In the genomic region with DNA sequence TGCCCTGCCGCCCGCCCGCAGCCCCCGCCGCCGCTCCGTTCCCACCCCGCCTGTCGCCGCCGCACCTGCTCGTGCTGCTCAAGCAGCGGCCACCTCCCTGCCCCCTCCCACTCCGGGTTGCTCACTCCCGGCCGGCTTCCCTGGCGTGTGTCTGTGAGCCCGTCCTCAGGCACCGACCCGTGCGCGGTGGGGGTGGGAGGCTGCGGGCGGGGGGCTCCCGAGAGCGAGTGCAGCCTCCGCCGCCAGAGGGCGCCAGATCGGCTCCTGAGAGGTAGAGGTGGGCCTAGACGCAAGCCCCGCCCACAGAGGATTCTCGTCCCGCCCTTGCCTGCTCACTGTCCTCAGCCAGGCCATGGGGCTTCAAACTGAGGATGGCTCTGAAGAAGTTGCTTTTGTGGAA, we compare ENCODE assay signal across 8 mouse cellular contexts. TPM values are rescaled to one million over a fixed set of nuclear protein-coding genes. Genes with fewer than 3 reads are reported as not detected.
A peak's percentile ranks its signal among the peaks of the same experiment; 100 is the strongest.
DNase-seq lines count a peak whose midpoint lies in the region; ATAC-seq and TF ChIP-seq lines count a peak whose summit lies in the region.

Gene Kcnj11, minus strand, starts transcription at position 202 of the 400 bp plus-strand sequence.

- ATAC-seq in embryonic facial prominence, embryonic 15.5 days (ENCODE audit: insufficient number of reproducible peaks, low FRiP score, low TSS enrichment, low read depth) = peak; percentile 65; the same call in 1 of the 2 replicates
- peak; percentile 83 for ATAC-seq in kidney, embryonic 14.5 days (ENCODE audit: low FRiP score, low TSS enrichment)
- ATAC-seq in liver, embryonic 11.5 days (replicated peaks; ENCODE audit: low FRiP score) = peak; percentile 73
- peak; percentile 71 for ATAC-seq in stomach, embryonic 16.5 days (ENCODE audit: insufficient read depth, low FRiP score)

- DNase-seq in heart, adult 9 months (ENCODE audit: low spot score in 2 of 2) = peak; percentile 46 to 59
- peak; percentile 80 for DNase-seq in liver, embryonic 11.5 days (ENCODE audit: low spot score)
- DNase-seq in neural tube, embryonic 10.5 days (ENCODE audit: extremely low spot score, low spot score) = peak; percentile 94

- no peak for TF ChIP-seq POLR2A in bone marrow macrophage, adult 2 months (IDR thresholded peaks at IDR 0.05; ENCODE audit: borderline replicate concordance, low read depth, low read length)

- H3K79me2 ChIP-seq in C2C12 (ENCODE audit: control insufficient read depth, insufficient read depth) = no peaks in the 10 kb centered on the region

- H3K4me2 ChIP-seq in embryonic facial prominence, embryonic 15.5 days (replicated peaks) = peak within 1 kb of the TSS; percentile 91
- H3K4me2 ChIP-seq in kidney, embryonic 14.5 days (replicated peaks; ENCODE audit: low read depth, low read length) = peak within 1 kb of the TSS; percentile 85
- H3K4me2 ChIP-seq in liver, embryonic 11.5 days = peak within 1 kb of the TSS; percentile 85
- peak within 1 kb of the TSS; percentile 80 for H3K4me2 ChIP-seq in stomach, embryonic 16.5 days (ENCODE audit: low read depth, low read length)

- H3K27me3 ChIP-seq in C2C12 (ENCODE audit: control insufficient read depth, insufficient read depth, insufficient read length) = peaks cover 57% of the 10 kb centered on the region
- H3K27me3 ChIP-seq in embryonic facial prominence, embryonic 15.5 days = peaks cover 21% of the 10 kb centered on the region
- no peaks in the 10 kb centered on the region; the same call in 1 of the 2 replicates for H3K27me3 ChIP-seq in kidney, embryonic 14.5 days (ENCODE audit: control insufficient read depth, insufficient read depth, low read length)
- peaks cover 23% of the 10 kb centered on the region for H3K27me3 ChIP-seq in liver, embryonic 11.5 days (replicated peaks; ENCODE audit: control insufficient read depth, insufficient read depth, low read length)
- H3K27me3 ChIP-seq in stomach, embryonic 16.5 days (ENCODE audit: control insufficient read depth, insufficient read depth, low read length) = 0 out of 2 replicates have a peak, but pooled peaks cover 7% of the 10 kb centered on the region

- no peak within 1 kb of the TSS for H3K4me3 ChIP-seq in C2C12 (ENCODE audit: insufficient read depth, poor library complexity, severe bottlenecking)
- H3K4me3 ChIP-seq in bone marrow macrophage, adult 2 months (ENCODE audit: insufficient read depth, low read length) = peak within 1 kb of the TSS; percentile 18; the same call in 1 of the 2 replicates
- H3K4me3 ChIP-seq in embryonic facial prominence, embryonic 15.5 days (replicated peaks) = peak within 1 kb of the TSS; percentile 49
- peak within 1 kb of the TSS; percentile 52 for H3K4me3 ChIP-seq in kidney, embryonic 14.5 days (ENCODE audit: low read length)
- peak within 1 kb of the TSS; percentile 52 for H3K4me3 ChIP-seq in liver, embryonic 11.5 days (ENCODE audit: low read depth, low read length)
- H3K4me3 ChIP-seq in stomach, embryonic 16.5 days (replicated peaks; ENCODE audit: low read length) = peak within 1 kb of the TSS; percentile 54

- no peaks in the 10 kb centered on the region for H3K36me3 ChIP-seq in C2C12 (ENCODE audit: control insufficient read depth, insufficient read depth)
- H3K36me3 ChIP-seq in embryonic facial prominence, embryonic 15.5 days = no peaks in the 10 kb centered on the region
- no peaks in the 10 kb centered on the region for H3K36me3 ChIP-seq in kidney, embryonic 14.5 days (ENCODE audit: control insufficient read depth, insufficient read depth, low read length)
- no peaks in the 10 kb centered on the region for H3K36me3 ChIP-seq in liver, embryonic 11.5 days (ENCODE audit: control insufficient read depth, insufficient read depth, low read length)
- H3K36me3 ChIP-seq in stomach, embryonic 16.5 days (ENCODE audit: control insufficient read depth, insufficient read depth, low read length) = no peaks in the 10 kb centered on the region

- TF ChIP-seq CTCF in C2C12 (IDR thresholded peaks at IDR 0.05; ENCODE audit: control insufficient read depth, insufficient read depth, insufficient read length) = peak; percentile 20
- TF ChIP-seq CTCF in bone marrow macrophage, adult 2 months (IDR thresholded peaks at IDR 0.05; ENCODE audit: low read depth, low read length) = peak; percentile 77

- H3K9me3 ChIP-seq in embryonic facial prominence, embryonic 15.5 days (replicated peaks) = no peaks in the 10 kb centered on the region
- H3K9me3 ChIP-seq in kidney, embryonic 14.5 days (ENCODE audit: control insufficient read depth, low read length) = no peaks in the 10 kb centered on the region
- no peaks in the 10 kb centered on the region for H3K9me3 ChIP-seq in liver, embryonic 11.5 days (ENCODE audit: control insufficient read depth, low read length)
- H3K9me3 ChIP-seq in stomach, embryonic 16.5 days (replicated peaks; ENCODE audit: control insufficient read depth, low read length) = no peaks in the 10 kb centered on the region

- H3K4me1 ChIP-seq in bone marrow macrophage, adult 2 months (ENCODE audit: control insufficient read depth, insufficient read depth, low read length) = no peaks in the 10 kb centered on the region
- H3K4me1 ChIP-seq in embryonic facial prominence, embryonic 15.5 days = peaks cover 6% of the 10 kb centered on the region
- no peaks in the 10 kb centered on the region for H3K4me1 ChIP-seq in kidney, embryonic 14.5 days (ENCODE audit: control insufficient read depth, insufficient read depth, low read length)
- peaks cover 4% of the 10 kb centered on the region; the same call in 1 of the 2 replicates for H3K4me1 ChIP-seq in liver, embryonic 11.5 days (replicated peaks; ENCODE audit: control insufficient read depth, insufficient read depth, low read length)
- H3K4me1 ChIP-seq in stomach, embryonic 16.5 days (ENCODE audit: control insufficient read depth, insufficient read depth, low read length) = peaks cover 4% of the 10 kb centered on the region; the same call in 1 of the 2 replicates

- H3ac ChIP-seq in C2C12 (ENCODE audit: control insufficient read depth, insufficient read length, low read depth) = no peak within 1 kb of the TSS

- H3K9ac ChIP-seq in embryonic facial prominence, embryonic 15.5 days = peak within 1 kb of the TSS; percentile 31; the same call in 1 of the 2 replicates
- H3K9ac ChIP-seq in kidney, embryonic 14.5 days (ENCODE audit: low read depth, low read length) = peak within 1 kb of the TSS; percentile 63
- peak within 1 kb of the TSS; percentile 52 for H3K9ac ChIP-seq in liver, embryonic 11.5 days (ENCODE audit: low read depth, low read length)
- peak within 1 kb of the TSS; percentile 74 for H3K9ac ChIP-seq in stomach, embryonic 16.5 days (ENCODE audit: low read length)

- H3K79me3 ChIP-seq in C2C12 (ENCODE audit: low read depth) = no peaks in the 10 kb centered on the region

- no peak within 1 kb of the TSS for H3K27ac ChIP-seq in bone marrow macrophage, adult 2 months (ENCODE audit: insufficient read depth, low read depth, low read length)
- H3K27ac ChIP-seq in embryonic facial prominence, embryonic 15.5 days (replicated peaks) = no peak within 1 kb of the TSS
- H3K27ac ChIP-seq in kidney, embryonic 14.5 days (ENCODE audit: low read depth, low read length) = no peak within 1 kb of the TSS
- H3K27ac ChIP-seq in liver, embryonic 11.5 days (ENCODE audit: low read depth, low read length) = no peak within 1 kb of the TSS
- H3K27ac ChIP-seq in stomach, embryonic 16.5 days (ENCODE audit: low read length) = no peak within 1 kb of the TSS

- whole genome bisulfite sequencing in embryonic facial prominence, embryonic 15.5 days = 2% methylated on average over 34 of the region's 34 CpGs
- under 1% methylated on average over 30 of the region's 34 CpGs for WGBS in kidney, embryonic 14.5 days
- WGBS in liver, embryonic 11.5 days = under 1% methylated on average over 32 of the region's 34 CpGs
- under 1% methylated on average over 34 of the region's 34 CpGs for WGBS in stomach, embryonic 16.5 days

TF ChIP-seq in C2C12, 6 proteins besides CTCF, POLR2A, EP300 and RAD21:
- TF ChIP-seq MAX (IDR thresholded peaks at IDR 0.05) (no peak), USF1 (IDR thresholded peaks at IDR 0.05; ENCODE audit: low read depth) (no peak), FOSL1 (IDR thresholded peaks at IDR 0.05; ENCODE audit: insufficient read depth, low read length, poor library complexity, severe bottlenecking) (no peak), MYOD1 (IDR thresholded peaks at IDR 0.05; ENCODE audit: control insufficient read depth, insufficient read length, low read depth) (no peak), MYOG (IDR thresholded peaks at IDR 0.05; ENCODE audit: control insufficient read depth, extremely low read depth, insufficient read length) (no peak)

RNA-seq across cellular contexts. Expression of gene Kcnj11, which starts in this region (rescaled TPM):
- not detected for polyA plus RNA-seq in C2C12 (2012; fragmentation: generic; extraction: Trizol)
- polyA plus RNA-seq in bone marrow macrophage, adult 2 months (2012; ENCODE audit: insufficient read depth, insufficient read length, missing spikeins) = not detected in 2 replicates
- polyA plus RNA-seq in embryonic facial prominence, embryonic 15.5 days (2015; fragmentation: Nextera tagmentation; extraction: Ambion mirVana) = 0.17 and 0.56 TPM in 2 replicates
- 0.10 and 0.19 TPM in 2 replicates for polyA plus RNA-seq in kidney, embryonic 14.5 days (2014; fragmentation: Nextera tagmentation; extraction: Ambion mirVana)
- not detected in 2 replicates for polyA plus RNA-seq in liver, embryonic 11.5 days (2014; fragmentation: Nextera tagmentation; extraction: Ambion mirVana)
- polyA plus RNA-seq in stomach, embryonic 16.5 days (2015; fragmentation: Nextera tagmentation; extraction: Ambion mirVana) = 0.99 and 1.4 TPM in 2 replicates

Comparison
In these comparisons a context has a peak if more than half of its experiments do, and no peak if none do; other contexts are left out.
1. Peak in ATAC-seq, H3K4me3 ChIP-seq, H3K9ac ChIP-seq and H3K4me2 ChIP-seq in embryonic facial prominence, embryonic 15.5 days; RNA of the gene not detected or under 1 TPM.
2. Peak in ATAC-seq, H3K4me3 ChIP-seq, H3K9ac ChIP-seq and H3K4me2 ChIP-seq in kidney, embryonic 14.5 days; RNA of the gene not detected or under 1 TPM.
3. Peak in DNase-seq, ATAC-seq, H3K4me3 ChIP-seq, H3K9ac ChIP-seq and H3K4me2 ChIP-seq in liver, embryonic 11.5 days; RNA of the gene not detected or under 1 TPM.